Mouse (Mus musculus) myocyte (in vitro differentiated cells): Measurements from ENCODE around the gene Tmem11. TPM values are rescaled to one million over a fixed set of nuclear protein-coding genes. Genes with fewer than 3 reads are reported as not detected.

Experiments used
- H3K27me3 ChIP-seq: one replicate; pipeline ENCODE4 v1.6.1; 2011; ENCODE audit not compliant: control insufficient read depth, insufficient read depth, insufficient read length
- H3K36me3 ChIP-seq: one replicate; pipeline ENCODE4 v1.6.1; 2011; ENCODE audit not compliant: control insufficient read depth, insufficient read depth
- H3K4me2 ChIP-seq: one replicate; pipeline ENCODE4 v1.6.1; 2011; ENCODE audit warnings: low read depth, control low read depth
- H3K4me3 ChIP-seq: one replicate; pipeline ENCODE4 v1.5.1; 2011; ENCODE audit warnings: mild to moderate bottlenecking, control low read depth, moderate library complexity
- H3K79me2 ChIP-seq: one replicate; pipeline ENCODE4 v1.6.1; 2011; ENCODE audit not compliant: control insufficient read depth, insufficient read depth
- H3ac ChIP-seq: one replicate; pipeline ENCODE4 v1.6.1; 2011; ENCODE audit not compliant: control insufficient read depth, insufficient read length
- CEBPB ChIP-seq: IDR thresholded peaks from 2 replicates; pipeline ENCODE4 v1.6.1; 2011; ENCODE audit warnings: mild to moderate bottlenecking, moderate library complexity; ENCODE audit not compliant: poor library complexity, insufficient read depth, severe bottlenecking
- E2F4 ChIP-seq: IDR thresholded peaks from one replicate; pipeline ENCODE4 v1.6.1; 2011; ENCODE audit warnings: mild to moderate bottlenecking, control low read depth, moderate library complexity; ENCODE audit not compliant: insufficient read depth
- MAX ChIP-seq: IDR thresholded peaks from one replicate; pipeline ENCODE4 v1.6.1; 2011; ENCODE audit warnings: low read depth, mild to moderate bottlenecking, control low read depth
- MYOD1 ChIP-seq, 3 experiments: IDR thresholded peaks; one replicate each; pipeline ENCODE4 v1.6.1; 2011; ENCODE audit warnings: control low read depth in 2 of 3, low read depth in 2 of 3, mild to moderate bottlenecking in 2 of 3, moderate library complexity in 1 of 3; ENCODE audit not compliant: insufficient read length in 2 of 3, control insufficient read depth in 1 of 3
- MYOG ChIP-seq, 3 experiments: IDR thresholded peaks; one replicate each; pipeline ENCODE4 v1.6.1; 2011; ENCODE audit warnings: control low read depth in 2 of 3, low read depth in 2 of 3, mild to moderate bottlenecking in 2 of 3; ENCODE audit not compliant: insufficient read length in 2 of 3, control insufficient read depth in 1 of 3, insufficient read depth in 1 of 3
- POLR2A ChIP-seq: IDR thresholded peaks from one replicate; pipeline ENCODE4 v1.6.1; 2011; ENCODE audit warnings: low read depth, mild to moderate bottlenecking, control low read depth, moderate library complexity; ENCODE audit not compliant: insufficient read length
- POLR2AphosphoS2 ChIP-seq: IDR thresholded peaks from one replicate; pipeline ENCODE4 v1.6.1; 2011; ENCODE audit warnings: low read depth, control low read depth; ENCODE audit not compliant: insufficient read length
- REST ChIP-seq: IDR thresholded peaks from one replicate; pipeline ENCODE4 v1.6.1; 2011; ENCODE audit warnings: mild to moderate bottlenecking, control low read depth, moderate library complexity; ENCODE audit not compliant: insufficient read depth, insufficient read length
- SRF ChIP-seq: IDR thresholded peaks from one replicate; pipeline ENCODE4 v1.6.1; 2011; ENCODE audit warnings: low read depth; ENCODE audit not compliant: control insufficient read depth, insufficient read length
- TCF12 ChIP-seq: IDR thresholded peaks from one replicate; pipeline ENCODE4 v1.6.1; 2011; ENCODE audit warnings: mild to moderate bottlenecking, control low read depth; ENCODE audit not compliant: poor library complexity, insufficient read depth, severe bottlenecking
- TCF3 ChIP-seq: IDR thresholded peaks from one replicate; pipeline ENCODE4 v1.6.1; 2011; ENCODE audit warnings: low read depth, control low read depth; ENCODE audit not compliant: insufficient read length
- USF1 ChIP-seq: IDR thresholded peaks from one replicate; pipeline ENCODE4 v1.6.1; 2011; ENCODE audit warnings: low read depth, mild to moderate bottlenecking, control low read depth, moderate library complexity
- polyA plus RNA-seq: library from polyadenylated mRNA; unstranded; fragments of >200 nt; fragmentation: generic; extraction: Trizol; gene quantifications from one replicate; pipeline ENCODE4 v1.2.1, GENCODE M21; 2012; ENCODE audit warnings: missing spikeins

Tmem11 gene
- polyA plus RNA-seq, 1 experiment: 68.7 TPM

DNA sequence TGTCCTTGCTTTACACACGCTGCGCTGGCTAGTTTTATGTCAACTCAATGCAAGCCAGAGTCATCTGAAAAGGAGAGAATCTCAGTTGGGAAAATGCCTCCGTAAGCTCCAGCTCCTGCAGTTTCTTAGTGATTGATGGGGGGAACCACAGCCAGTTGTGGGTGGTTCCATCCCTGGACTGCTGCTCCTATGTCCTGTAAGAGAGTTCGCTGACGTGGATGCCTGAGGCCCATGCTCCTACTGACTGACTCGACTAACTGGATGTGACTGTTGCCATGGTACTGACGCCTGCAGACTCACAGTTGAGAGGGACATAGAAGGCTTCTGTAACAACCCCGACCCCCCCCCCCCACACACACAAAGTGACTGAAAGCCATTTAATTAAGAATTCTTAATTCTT, 11.2 kb downstream of the Tmem11 start:
- Histone ChIP-seq H3ac (no peak overlapping the region), H3K4me2 (no peak overlapping the region), H3K27me3 (no peaks in the 10 kb centered on the region), H3K4me3 (no peak overlapping the region), H3K36me3 (peaks cover 6% of the 10 kb centered on the region), H3K79me2 (peaks cover 97% of the 10 kb centered on the region)
- no peak for TF ChIP-seq MAX
- no peak for TF ChIP-seq REST
- no peak for TF ChIP-seq TCF12
- no peak for TF ChIP-seq POLR2A
- TF ChIP-seq POLR2AphosphoS2: no peak
- no peak for TF ChIP-seq USF1
- no peak for TF ChIP-seq SRF
- no peak for TF ChIP-seq MYOD1 (IDR thresholded peaks at IDR 0.05; ENCODE audit: control insufficient read depth in 1 of 3, insufficient read length in 2 of 3, low read depth in 2 of 3)

DNA sequence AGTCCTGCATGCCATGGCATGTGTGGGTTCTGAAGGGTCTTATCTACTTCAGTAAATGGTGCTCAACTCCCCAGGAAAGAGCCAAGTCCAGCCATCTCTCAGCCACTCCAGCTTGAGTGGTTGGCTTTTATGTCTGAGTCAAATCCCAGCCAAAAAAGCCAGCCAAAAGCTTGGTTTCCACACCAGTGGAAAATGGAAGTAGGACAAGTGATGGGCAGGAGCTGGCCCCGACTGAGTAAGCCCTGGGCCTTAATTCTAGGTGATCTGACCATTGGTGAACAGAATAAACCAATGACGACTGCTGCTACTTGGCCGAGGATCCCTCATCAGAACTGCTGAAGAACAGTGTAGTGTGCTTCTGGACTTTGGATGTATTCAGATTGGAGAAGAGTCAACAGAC, 11.6 kb downstream of the Tmem11 start:
- Histone ChIP-seq H3K27me3 (no peaks in the 10 kb centered on the region), H3K4me3 (no peak overlapping the region), H3K79me2 (peaks cover 96% of the 10 kb centered on the region), H3ac (no peak overlapping the region), H3K4me2 (no peak overlapping the region), H3K36me3 (peaks cover 6% of the 10 kb centered on the region)
- TF ChIP-seq MAX: no peak
- TF ChIP-seq CEBPB: no peak
- no peak for TF ChIP-seq SRF
- no peak for TF ChIP-seq E2F4
- no peak for TF ChIP-seq USF1
- TF ChIP-seq POLR2A: no peak
- no peak for TF ChIP-seq TCF3
- TF ChIP-seq MYOD1 (IDR thresholded peaks at IDR 0.05; ENCODE audit: control insufficient read depth in 1 of 3, insufficient read length in 2 of 3, low read depth in 2 of 3): no peak
- TF ChIP-seq TCF12: no peak
- TF ChIP-seq MYOG (IDR thresholded peaks at IDR 0.05; ENCODE audit: control insufficient read depth in 1 of 3, insufficient read depth in 1 of 3, insufficient read length in 2 of 3, low read depth in 2 of 3): no peak
- TF ChIP-seq REST: no peak
- TF ChIP-seq POLR2AphosphoS2: no peak

- no peak overlapping the region for H3K4me2 ChIP-seq
- H3K27me3 ChIP-seq: no peaks in the 10 kb centered on the region
- TF ChIP-seq SRF (no peak), E2F4 (no peak), MYOD1 (IDR thresholded peaks at IDR 0.05; ENCODE audit: control insufficient read depth in 1 of 3, insufficient read length in 2 of 3, low read depth in 2 of 3) (no peak), CEBPB (no peak)
- H3K4me3 ChIP-seq: no peak overlapping the region
- peaks cover 81% of the 10 kb centered on the region for H3K79me2 ChIP-seq
- peaks cover 15% of the 10 kb centered on the region for H3K36me3 ChIP-seq
- H3ac ChIP-seq: no peak overlapping the region
These were observed 13.1 kb downstream of the Tmem11 start for GRCm38 (mm10) chr11:60866021-60866420.

DNA sequence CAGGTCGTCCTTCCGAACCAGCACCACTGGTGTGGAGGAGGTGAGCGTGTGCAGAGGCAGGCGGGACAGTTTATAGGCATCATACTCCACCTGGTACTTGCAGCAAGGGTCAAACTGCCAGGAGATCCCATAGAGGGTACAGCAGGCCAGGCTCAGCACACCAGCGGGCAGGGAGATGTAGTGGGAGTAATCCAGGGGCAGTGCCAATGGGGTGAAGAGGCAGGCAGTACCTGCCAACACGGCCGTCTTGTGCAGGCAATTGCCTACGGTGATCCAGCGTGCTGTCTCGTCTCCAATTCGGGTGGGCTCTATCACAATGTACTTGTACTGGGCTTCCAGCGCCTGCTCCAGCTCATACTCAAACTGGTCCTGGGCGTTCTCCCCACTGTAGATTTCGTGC, 14.2 kb downstream of the Tmem11 start:
- H3K4me2 ChIP-seq: no peak overlapping the region
- no peak overlapping the region for H3K4me3 ChIP-seq
- TF ChIP-seq MYOD1 (IDR thresholded peaks at IDR 0.05; ENCODE audit: control insufficient read depth in 1 of 3, insufficient read length in 2 of 3, low read depth in 2 of 3) (no peak), CEBPB (no peak), MYOG (IDR thresholded peaks at IDR 0.05; ENCODE audit: control insufficient read depth in 1 of 3, insufficient read depth in 1 of 3, insufficient read length in 2 of 3, low read depth in 2 of 3) (no peak), TCF12 (no peak), REST (no peak), TCF3 (no peak), POLR2A (peak; percentile 11), SRF (no peak), E2F4 (no peak), POLR2AphosphoS2 (peak; percentile 37), MAX (no peak), USF1 (no peak)
- no peak overlapping the region for H3ac ChIP-seq
- peaks cover 15% of the 10 kb centered on the region for H3K36me3 ChIP-seq
- H3K27me3 ChIP-seq: no peaks in the 10 kb centered on the region
- H3K79me2 ChIP-seq: peaks cover 70% of the 10 kb centered on the region

DNA sequence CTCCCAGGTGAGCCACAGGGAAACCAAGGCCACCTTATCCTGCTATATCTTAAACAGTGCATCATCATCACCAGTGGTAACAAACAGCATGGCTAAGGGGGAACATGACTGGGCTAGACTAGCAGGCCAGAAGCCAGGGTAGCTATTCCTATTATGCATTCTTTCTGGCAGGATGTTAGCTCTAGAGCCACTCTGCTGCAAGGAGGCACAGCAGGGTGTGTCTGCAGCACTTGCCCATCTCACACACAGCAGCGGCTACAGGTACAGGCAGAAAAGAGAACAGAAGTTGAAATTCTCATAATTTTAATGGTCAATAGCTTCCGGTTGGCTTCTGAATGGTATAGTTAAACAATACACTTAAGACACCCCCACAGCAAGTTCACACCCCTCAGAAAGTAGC, 14.9 kb downstream of the Tmem11 start:
- TF ChIP-seq CEBPB (no peak), POLR2A (no peak), SRF (no peak), MAX (no peak), MYOG (IDR thresholded peaks at IDR 0.05; ENCODE audit: control insufficient read depth in 1 of 3, insufficient read depth in 1 of 3, insufficient read length in 2 of 3, low read depth in 2 of 3) (no peak), REST (no peak), USF1 (no peak), TCF3 (no peak), TCF12 (no peak), E2F4 (no peak), MYOD1 (IDR thresholded peaks at IDR 0.05; ENCODE audit: control insufficient read depth in 1 of 3, insufficient read length in 2 of 3, low read depth in 2 of 3) (no peak)
- H3K79me2 ChIP-seq: peaks cover 63% of the 10 kb centered on the region
- H3K27me3 ChIP-seq: no peaks in the 10 kb centered on the region
- no peak overlapping the region for H3K4me3 ChIP-seq
- no peak overlapping the region for H3K4me2 ChIP-seq
- H3ac ChIP-seq: no peak overlapping the region
- peaks cover 15% of the 10 kb centered on the region for H3K36me3 ChIP-seq
